ENCODE assay signal across 10 mouse cellular contexts in the genomic region with DNA sequence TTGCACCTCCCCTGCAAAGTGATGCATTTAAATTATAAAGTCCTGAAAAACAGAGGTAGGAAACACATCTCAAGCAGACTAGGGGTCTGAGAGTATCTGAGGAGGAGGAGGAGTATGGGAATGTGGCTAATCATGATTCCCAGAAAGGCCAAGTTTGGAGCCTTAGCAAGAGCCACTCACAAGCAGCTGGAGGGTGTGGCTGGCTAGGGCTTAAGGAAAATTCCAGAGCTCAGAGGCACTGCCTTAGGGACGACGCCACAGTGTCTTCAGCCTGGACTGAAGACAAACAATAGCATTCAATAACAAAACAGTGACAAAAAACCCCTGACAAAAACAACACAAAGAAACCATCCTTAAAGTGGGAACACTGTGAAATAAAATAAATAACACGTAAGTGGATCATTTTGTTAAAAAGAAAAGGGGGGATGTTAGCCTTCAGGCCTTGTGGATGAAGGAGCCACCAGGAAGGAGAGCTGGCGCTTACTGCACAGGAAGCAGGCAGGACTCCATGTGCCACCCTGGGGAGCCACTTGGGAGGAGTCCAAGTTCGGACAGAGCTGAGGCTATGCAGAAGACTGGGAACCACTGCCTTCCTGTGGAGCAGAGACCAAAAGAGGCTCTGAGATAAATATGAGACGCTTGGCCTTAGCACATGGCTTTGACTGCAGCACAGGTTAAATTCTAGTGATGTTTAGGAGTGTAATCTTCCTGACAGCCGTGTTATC. TPM values are rescaled to one million over a fixed set of nuclear protein-coding genes. Genes with fewer than 3 reads are reported as not detected.
DNase-seq lines count a peak whose midpoint lies in the region; ATAC-seq and TF ChIP-seq lines count a peak whose summit lies in the region.
"Had no signal": no experiment of that assay in that cellular context is flagged by ENCODE, and none has a peak within 500 bp of the region (broad histone marks: within the 10 kb centered on the region; RNA-seq: fewer than 3 reads in every experiment).

No protein-coding gene starts in this region.

- H3K27ac ChIP-seq in kidney, adult 2 months (ENCODE audit: insufficient read depth, low read depth, low read length): 0 out of 2 replicates have a peak overlapping the region, but pooled peaks have one; percentile 22
- H3K27ac ChIP-seq in kidney, embryonic 16.5 days (ENCODE audit: low read length): no peak overlapping the region
- H3K27ac ChIP-seq in gastrocnemius, adult 2 months: peak overlapping the region; percentile 57
- no peak overlapping the region for H3K27ac ChIP-seq in forebrain, embryonic 11.5 days (ENCODE audit: low read depth, low read length)
- H3K27ac ChIP-seq: liver, embryonic 14.5 days; midbrain, embryonic 13.5 days had no signal

- TF ChIP-seq CTCF in kidney, adult 2 months (conservative IDR thresholded peaks at IDR 0.05; ENCODE audit: insufficient read depth, insufficient read length, low read depth, low read length): no peak
- TF ChIP-seq CTCF in gastrocnemius, adult 2 months (IDR thresholded peaks at IDR 0.05): no peak

- 63% methylated on average over 7 of the region's 7 CpGs for WGBS in kidney, adult 2 months
- WGBS in kidney, embryonic 16.5 days: 66% methylated on average over 7 of the region's 7 CpGs
- WGBS in forebrain, embryonic 11.5 days: 75% methylated on average over 7 of the region's 7 CpGs

- no peak overlapping the region for H3K9ac ChIP-seq in kidney, embryonic 16.5 days (replicated peaks; ENCODE audit: low read length)
- no peak overlapping the region for H3K9ac ChIP-seq in forebrain, embryonic 11.5 days (ENCODE audit: low read length)
- H3K9ac ChIP-seq: liver, embryonic 14.5 days; midbrain, embryonic 13.5 days had no signal

- no peaks in the 10 kb centered on the region for H3K36me3 ChIP-seq in kidney, adult 2 months (ENCODE audit: control insufficient read depth, insufficient read depth, low read length)
- H3K36me3 ChIP-seq in kidney, embryonic 16.5 days (ENCODE audit: insufficient read depth, low read length): no peaks in the 10 kb centered on the region
- no peaks in the 10 kb centered on the region for H3K36me3 ChIP-seq in forebrain, embryonic 11.5 days (ENCODE audit: control insufficient read depth, insufficient read depth, low read length)
- H3K36me3 ChIP-seq: midbrain, embryonic 13.5 days had no signal

- peak; percentile 58 for DNase-seq in kidney, adult 2 months
- DNase-seq in gastrocnemius, adult 2 months: peak; percentile 83
- peak; percentile 53 to 61 for DNase-seq in heart, postnatal 14 days
- peak; percentile 54 for DNase-seq in lung, postnatal 14 days
- no peak for DNase-seq in ovary, postnatal 36 days (ENCODE audit: low spot score)
- DNase-seq in thymus, postnatal 14 days: no peak
- no peak for DNase-seq in forebrain, embryonic 11.5 days (ENCODE audit: low spot score)

- H3K4me1 ChIP-seq in kidney, adult 2 months (ENCODE audit: control insufficient read depth, insufficient read depth, low read length): no peaks in the 10 kb centered on the region
- 0 out of 2 replicates have a peak, but pooled peaks cover 4% of the 10 kb centered on the region for H3K4me1 ChIP-seq in kidney, embryonic 16.5 days (ENCODE audit: insufficient read depth, low read length)
- H3K4me1 ChIP-seq in forebrain, embryonic 11.5 days (replicated peaks; ENCODE audit: control insufficient read depth, insufficient read depth, low read length): no peaks in the 10 kb centered on the region
- H3K4me1 ChIP-seq: midbrain, embryonic 13.5 days had no signal

- H3K4me2 ChIP-seq in kidney, embryonic 16.5 days (replicated peaks; ENCODE audit: low read depth, low read length): no peak overlapping the region
- H3K4me2 ChIP-seq in forebrain, embryonic 11.5 days (ENCODE audit: low read depth, low read length, severe bottlenecking): no peak overlapping the region
- H3K4me2 ChIP-seq: midbrain, embryonic 13.5 days had no signal

- no peak for TF ChIP-seq POLR2A in kidney, adult 2 months (IDR thresholded peaks at IDR 0.05; ENCODE audit: low read depth, low read length)

- H3K4me3 ChIP-seq in kidney, adult 2 months (ENCODE audit: insufficient read depth, low read depth, low read length): no peak overlapping the region
- H3K4me3 ChIP-seq in kidney, embryonic 16.5 days (ENCODE audit: low read length): no peak overlapping the region
- no peak overlapping the region for H3K4me3 ChIP-seq in gastrocnemius, adult 2 months
- no peak overlapping the region for H3K4me3 ChIP-seq in forebrain, embryonic 11.5 days (ENCODE audit: low read depth, low read length)
- H3K4me3 ChIP-seq: midbrain, embryonic 13.5 days had no signal

- intact Hi-C loops in gastrocnemius, adult 2 months (cut with DNase I): no loop called here
- intact Hi-C loops in heart, postnatal 14 days (cut with DNase I): no loop called here

- ATAC-seq in kidney, embryonic 16.5 days (ENCODE audit: low FRiP score, low TSS enrichment): no peak
- ATAC-seq in forebrain, embryonic 11.5 days (replicated peaks; ENCODE audit: low FRiP score): no peak
- ATAC-seq: midbrain, embryonic 13.5 days had no signal

- no peaks in the 10 kb centered on the region for H3K27me3 ChIP-seq in kidney, adult 2 months (replicated peaks; ENCODE audit: control insufficient read depth, insufficient read depth, low read length)
- H3K27me3 ChIP-seq in kidney, embryonic 16.5 days (ENCODE audit: insufficient read depth, low read length): no peaks in the 10 kb centered on the region
- no peaks in the 10 kb centered on the region for H3K27me3 ChIP-seq in forebrain, embryonic 11.5 days (ENCODE audit: control insufficient read depth, insufficient read depth, low read length)
- H3K27me3 ChIP-seq: midbrain, embryonic 13.5 days had no signal

- H3K9me3 ChIP-seq in kidney, embryonic 16.5 days (ENCODE audit: low read length): no peaks in the 10 kb centered on the region
- H3K9me3 ChIP-seq in forebrain, embryonic 11.5 days (ENCODE audit: control insufficient read depth, low read length): no peaks in the 10 kb centered on the region
- H3K9me3 ChIP-seq: midbrain, embryonic 13.5 days had no signal

RNA-seq across cellular contexts. Expression of a gene that starts 56.6 kb away (rescaled TPM):
- polyA plus RNA-seq in kidney, adult 2 months (2012; rRNA removed): 27.2 and 30.6 TPM in 2 replicates
- 156 and 176 TPM in 2 replicates for polyA plus RNA-seq in kidney, embryonic 16.5 days (2015; fragmentation: Nextera tagmentation; extraction: Ambion mirVana)
- total RNA-seq in gastrocnemius, adult 2 months (2021): 100 to 1,000 TPM in 1 of 2 experiments, 10 to 100 TPM in 1; 72.3 to 125 TPM
- 10 to 100 TPM; 22.2 to 22.9 TPM for total RNA-seq in heart, postnatal 14 days (2021)
- 49.1 and 57.8 TPM in 2 replicates for polyA plus RNA-seq in forebrain, embryonic 11.5 days (2014; fragmentation: Nextera tagmentation; extraction: Ambion mirVana)

Comparison
In these comparisons a context has a peak if more than half of its experiments do, and no peak if none do; other contexts are left out.
1. H3K27ac ChIP-seq: peak in kidney, adult 2 months (single experiment) and gastrocnemius, adult 2 months (single experiment); none in kidney, embryonic 16.5 days (single experiment) and forebrain, embryonic 11.5 days (single experiment).
2. DNase-seq: peak in kidney, adult 2 months (single experiment), gastrocnemius, adult 2 months (single experiment), heart, postnatal 14 days (2 of 2) and lung, postnatal 14 days (single experiment); none in ovary, postnatal 36 days (single experiment), thymus, postnatal 14 days (single experiment) and forebrain, embryonic 11.5 days (single experiment).